Mouse (Mus musculus) forebrain, embryonic 10.5 days (tissue): ENCODE data around the gene Lin37. TPM values are rescaled to one million over a fixed set of nuclear protein-coding genes. Genes with fewer than 3 reads are reported as not detected.

Source experiments
- DNase-seq: peaks from one replicate; pipeline ENCODE4 v3.0.0-alpha.2; 2017; ENCODE audit warnings: low spot score; ENCODE audit errors: extremely low spot score
- H3K27ac ChIP-seq: fragments of 300-500 bp; sonication (generic); 2 replicates; pipeline ENCODE4 v1.5.1; 2016; ENCODE audit warnings: mild to moderate bottlenecking
- H3K27me3 ChIP-seq: fragments of 300-500 bp; sonication (generic); 2 replicates; pipeline ENCODE4 v1.6.1; 2016; ENCODE audit warnings: mild to moderate bottlenecking; ENCODE audit not compliant: poor library complexity, severe bottlenecking
- H3K36me3 ChIP-seq: fragments of 300-500 bp; sonication (generic); replicated peaks from 2 replicates; pipeline ENCODE4 v1.6.1; 2016; ENCODE audit warnings: mild to moderate bottlenecking, moderate library complexity
- H3K4me1 ChIP-seq: fragments of 300-500 bp; sonication (generic); 2 replicates; pipeline ENCODE4 v1.6.1; 2016
- H3K4me3 ChIP-seq: fragments of 300-500 bp; sonication (generic); 2 replicates; pipeline ENCODE4 v1.5.1; 2016; ENCODE audit warnings: mild to moderate bottlenecking, moderate library complexity
- H3K9me3 ChIP-seq: fragments of 300-500 bp; sonication (generic); 2 replicates; pipeline ENCODE4 v1.6.1; 2016; ENCODE audit warnings: mild to moderate bottlenecking, moderate library complexity
- WGBS: fragments of 180-500 bp; shearing (Covaris S2); methylation state at CpG from one replicate; pipeline ENCODE4 v1.1.7; 2016; 5-methylcytosine and 5-hydroxymethylcytosine counted together
- polyA plus RNA-seq: library from polyadenylated mRNA; unstranded; fragments of >200 nt; fragmentation: Nextera tagmentation; extraction: Ambion mirVana; gene quantifications from 2 replicates; pipeline ENCODE4 v1.2.1, GENCODE M21; 2016

The Lin37 gene
- polyA plus RNA-seq, 1 experiment from 2014 or later = 40.7 TPM

GRCm38 (mm10) chr7:30581547-30581946 is 21.9 kb upstream of the Lin37 start:
- WGBS = 95% methylated on average over 16 of the region's 16 CpGs
- H3K36me3 ChIP-seq = peaks cover 100% of the 10 kb centered on the region

DNA sequence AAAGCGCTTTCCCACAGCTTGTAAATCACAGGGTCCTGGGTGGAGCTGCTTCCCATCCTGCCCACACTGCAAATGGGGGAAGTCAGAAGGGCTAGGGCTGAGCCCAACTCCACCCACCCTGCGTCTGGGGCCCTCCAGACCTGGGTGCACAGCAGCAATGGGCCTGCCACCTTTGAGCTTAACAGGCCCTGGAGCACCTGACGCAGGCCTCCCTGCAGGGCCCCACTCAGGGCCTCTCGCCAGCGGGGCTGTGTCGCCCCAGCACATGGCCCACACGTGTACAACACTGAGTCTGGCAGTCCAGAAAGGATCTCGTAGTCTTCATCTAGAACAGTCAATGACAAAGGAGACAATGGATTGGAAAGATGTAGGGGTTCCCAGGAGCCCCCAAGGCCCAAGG is 20.3 kb upstream of the Lin37 start:
- Histone ChIP-seq H3K36me3 (peaks cover 100% of the 10 kb centered on the region), H3K9me3 (no peaks in the 10 kb centered on the region), H3K27ac (no peak overlapping the region), H3K4me3 (no peak overlapping the region), H3K27me3 (no peaks in the 10 kb centered on the region), H3K4me1 (no peaks in the 10 kb centered on the region)
- 89% methylated on average over 8 of the region's 8 CpGs for WGBS
- no peak for DNase-seq

More at GRCm38 (mm10) chr7:30581547-30581946, 21.9 kb upstream of the Lin37 start:
- H3K4me3 ChIP-seq = no peak overlapping the region
- H3K27ac ChIP-seq = no peak overlapping the region
- H3K4me1 ChIP-seq = peaks cover 2% of the 10 kb centered on the region
- H3K27me3 ChIP-seq = no peaks in the 10 kb centered on the region
- no peaks in the 10 kb centered on the region for H3K9me3 ChIP-seq
- DNase-seq = no peak

GRCm38 (mm10) chr7:30572969-30573368 is 13.3 kb upstream of the Lin37 start:
- Histone ChIP-seq H3K27ac (no peak overlapping the region), H3K27me3 (no peaks in the 10 kb centered on the region), H3K4me3 (no peak overlapping the region), H3K36me3 (peaks cover 100% of the 10 kb centered on the region), H3K9me3 (no peaks in the 10 kb centered on the region), H3K4me1 (no peaks in the 10 kb centered on the region)
- 81% methylated on average over 2 of the region's 2 CpGs for WGBS
- DNase-seq = no peak

DNA sequence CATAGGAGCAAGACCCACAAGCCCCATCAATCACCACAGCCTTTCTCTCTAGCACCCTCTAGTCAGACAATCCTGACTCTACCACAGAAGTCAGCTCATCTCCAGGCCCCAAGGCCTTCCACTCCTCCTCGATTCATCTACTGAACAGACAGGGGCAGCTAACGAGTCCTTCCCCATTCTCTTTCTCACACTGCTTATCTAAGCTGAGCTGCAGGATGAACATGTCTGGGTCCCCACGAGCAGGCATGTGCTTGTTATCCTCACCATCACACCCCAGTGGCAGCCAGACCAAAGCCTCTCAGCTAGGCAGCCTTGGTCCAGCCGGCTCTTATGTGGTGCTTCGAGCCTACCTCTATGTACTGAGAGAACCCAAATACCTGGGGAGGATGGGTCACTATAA is 12.8 kb upstream of the Lin37 start:
- Histone ChIP-seq H3K4me3 (no peak overlapping the region), H3K27ac (no peak overlapping the region), H3K27me3 (no peaks in the 10 kb centered on the region), H3K36me3 (peaks cover 98% of the 10 kb centered on the region), H3K9me3 (no peaks in the 10 kb centered on the region), H3K4me1 (no peaks in the 10 kb centered on the region)
- no peak for DNase-seq
- WGBS = 91% methylated on average over 5 of the region's 5 CpGs

GRCm38 (mm10) chr7:30567555-30567954 is 7.9 kb upstream of the Lin37 start:
- WGBS = 89% methylated on average over 11 of the region's 11 CpGs
- Histone ChIP-seq H3K27me3 (no peaks in the 10 kb centered on the region), H3K9me3 (no peaks in the 10 kb centered on the region), H3K4me1 (peaks cover 10% of the 10 kb centered on the region), H3K27ac (no peak overlapping the region), H3K4me3 (no peak overlapping the region), H3K36me3 (peaks cover 81% of the 10 kb centered on the region)
- no peak for DNase-seq

DNA sequence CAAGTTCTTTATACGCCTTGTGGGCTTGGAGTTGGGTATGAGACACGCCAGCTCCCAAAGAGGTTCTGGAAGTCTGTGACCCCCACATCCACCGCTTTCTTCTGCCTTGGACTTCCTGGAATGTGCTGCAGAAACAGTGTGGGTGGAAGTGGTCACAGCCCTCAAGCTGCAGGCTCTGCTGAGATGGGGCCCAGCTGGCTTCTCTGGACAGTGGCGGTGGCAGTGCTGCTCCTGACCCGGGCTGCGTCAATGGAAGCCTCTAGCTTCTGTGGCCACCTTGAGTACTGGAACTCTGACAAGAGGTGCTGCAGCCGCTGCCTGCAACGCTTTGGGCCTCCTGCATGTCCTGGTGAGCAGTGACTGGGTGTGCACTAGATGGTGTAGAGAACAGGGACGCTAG is 6.4 kb upstream of the Lin37 start:
- Histone ChIP-seq H3K27ac (no peak overlapping the region), H3K4me1 (peaks cover 17% of the 10 kb centered on the region), H3K9me3 (no peaks in the 10 kb centered on the region), H3K36me3 (peaks cover 66% of the 10 kb centered on the region), H3K27me3 (no peaks in the 10 kb centered on the region), H3K4me3 (no peak overlapping the region)
- no peak for DNase-seq
- 90% methylated on average over 9 of the region's 9 CpGs for WGBS

- no peak for DNase-seq
- Histone ChIP-seq H3K27ac (no peak within 1 kb of the TSS), H3K27me3 (no peaks in the 10 kb centered on the region), H3K4me1 (peaks cover 19% of the 10 kb centered on the region), H3K36me3 (peaks cover 56% of the 10 kb centered on the region), H3K9me3 (no peaks in the 10 kb centered on the region), H3K4me3 (peak within 1 kb of the TSS; percentile 72)
- 95% methylated on average over 12 of the region's 12 CpGs for WGBS
Observed at GRCm38 (mm10) chr7:30564970-30565571, 5.4 kb upstream of the Lin37 start, which contains the start of gene Igflr1. Gene Igflr1, plus strand, starts transcription at chr7:30565427.

DNA sequence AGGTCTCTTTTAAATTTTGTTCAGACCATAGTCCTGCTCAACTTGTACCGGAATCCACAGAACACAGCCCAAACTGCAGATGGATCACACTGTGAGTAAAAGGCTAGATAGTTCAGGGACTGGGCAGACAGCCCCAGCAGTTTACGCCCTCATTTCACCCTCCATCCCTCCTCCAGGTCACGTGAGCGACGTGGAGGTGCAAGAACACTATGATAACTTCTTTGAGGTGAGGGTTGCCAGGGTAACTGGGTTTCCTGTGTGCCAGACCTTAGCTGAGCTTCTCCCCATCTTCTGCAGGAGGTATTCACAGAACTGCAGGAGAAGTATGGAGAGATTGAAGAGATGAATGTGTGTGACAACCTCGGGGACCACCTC is 4.3 kb upstream of the Lin37 start:
- Histone ChIP-seq H3K27ac (peak overlapping the region; percentile 91), H3K4me3 (peak overlapping the region; percentile 72), H3K36me3 (peaks cover 45% of the 10 kb centered on the region), H3K9me3 (no peaks in the 10 kb centered on the region), H3K27me3 (no peaks in the 10 kb centered on the region), H3K4me1 (peaks cover 25% of the 10 kb centered on the region)
- DNase-seq = no peak
- 26% methylated on average over 6 of the region's 6 CpGs for whole genome bisulfite sequencing

- peak within 1 kb of the TSS; percentile 72 for H3K4me3 ChIP-seq
- under 1% methylated on average over 45 of the region's 45 CpGs for WGBS
- H3K9me3 ChIP-seq = no peaks in the 10 kb centered on the region
- DNase-seq = peak; percentile 95
- H3K4me1 ChIP-seq = peaks cover 31% of the 10 kb centered on the region
- H3K36me3 ChIP-seq = peaks cover 39% of the 10 kb centered on the region
- no peaks in the 10 kb centered on the region for H3K27me3 ChIP-seq
- peak within 1 kb of the TSS; percentile 91 for H3K27ac ChIP-seq
Observed at GRCm38 (mm10) chr7:30563117-30563905, 3.7 kb upstream of the Lin37 start, which contains the start of the genes U2af1l4, Gm49396 and Psenen. Gene U2af1l4, plus strand, starts transcription at chr7:30563301. Gene Gm49396, plus strand, starts transcription at chr7:30563344. Gene Psenen, minus strand, starts transcription at chr7:30563627.

DNA sequence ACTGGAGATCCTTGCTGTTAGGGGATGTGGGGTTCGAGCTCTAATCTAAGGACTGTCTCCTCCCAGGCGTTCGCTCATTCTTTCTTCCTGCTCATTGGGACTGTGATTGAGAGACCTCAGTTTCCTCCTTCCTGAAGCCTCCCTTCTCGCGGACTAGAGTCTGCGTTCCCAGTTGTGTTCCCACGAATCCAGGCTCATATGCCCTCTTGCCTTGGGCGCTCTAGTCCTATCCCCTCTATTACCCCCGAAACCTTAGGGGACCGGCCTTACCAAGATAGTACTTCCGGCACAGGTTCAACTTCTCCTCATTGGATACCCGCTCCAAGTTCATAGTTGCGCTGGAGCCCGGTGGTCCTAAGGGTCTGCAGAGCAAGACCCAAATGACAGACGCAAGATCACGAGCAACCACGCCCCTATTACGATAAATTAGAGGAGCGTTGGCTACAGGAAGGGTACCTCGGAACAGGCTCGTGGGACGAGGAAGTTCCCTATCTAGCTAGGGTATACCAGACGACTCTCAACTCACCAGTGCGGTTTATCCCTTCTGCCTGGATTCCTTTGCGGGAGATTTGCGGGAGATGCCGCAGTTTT is 3.0 kb upstream of the Lin37 start:
- Histone ChIP-seq H3K27ac (peak overlapping the region; percentile 91), H3K27me3 (no peaks in the 10 kb centered on the region), H3K9me3 (no peaks in the 10 kb centered on the region), H3K36me3 (peaks cover 37% of the 10 kb centered on the region), H3K4me3 (peak overlapping the region; percentile 72), H3K4me1 (peaks cover 37% of the 10 kb centered on the region)
- WGBS = 3% methylated on average over 27 of the region's 27 CpGs
- DNase-seq = no peak

DNA sequence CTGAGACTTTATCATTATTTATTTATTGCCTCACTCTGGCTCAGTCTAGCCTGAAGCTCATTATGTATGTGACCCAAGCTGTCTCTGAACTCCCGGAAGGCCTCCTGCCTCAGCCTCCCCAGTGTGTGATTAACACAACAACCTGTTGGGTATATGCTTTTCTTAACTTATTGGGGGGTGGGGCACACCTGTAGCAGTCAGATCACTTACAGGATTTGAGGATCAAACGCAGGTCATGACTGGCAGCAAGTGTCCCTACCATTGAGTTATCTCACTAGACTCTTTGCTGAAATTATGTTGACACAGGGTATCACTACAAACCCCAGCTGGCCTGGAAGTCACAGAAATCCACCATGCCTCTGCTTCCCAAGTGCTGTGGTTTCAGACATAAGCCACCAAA is 658 bp upstream of the Lin37 start:
- Histone ChIP-seq H3K27ac (peak overlapping the region; percentile 82; the same call in 1 of the 2 replicates), H3K9me3 (no peaks in the 10 kb centered on the region), H3K4me3 (peak overlapping the region; percentile 76; the same call in 1 of the 2 replicates), H3K4me1 (peaks cover 38% of the 10 kb centered on the region), H3K27me3 (no peaks in the 10 kb centered on the region), H3K36me3 (peaks cover 37% of the 10 kb centered on the region)
- DNase-seq = no peak
- 72% methylated on average over 2 of the region's 2 CpGs for WGBS

DNA sequence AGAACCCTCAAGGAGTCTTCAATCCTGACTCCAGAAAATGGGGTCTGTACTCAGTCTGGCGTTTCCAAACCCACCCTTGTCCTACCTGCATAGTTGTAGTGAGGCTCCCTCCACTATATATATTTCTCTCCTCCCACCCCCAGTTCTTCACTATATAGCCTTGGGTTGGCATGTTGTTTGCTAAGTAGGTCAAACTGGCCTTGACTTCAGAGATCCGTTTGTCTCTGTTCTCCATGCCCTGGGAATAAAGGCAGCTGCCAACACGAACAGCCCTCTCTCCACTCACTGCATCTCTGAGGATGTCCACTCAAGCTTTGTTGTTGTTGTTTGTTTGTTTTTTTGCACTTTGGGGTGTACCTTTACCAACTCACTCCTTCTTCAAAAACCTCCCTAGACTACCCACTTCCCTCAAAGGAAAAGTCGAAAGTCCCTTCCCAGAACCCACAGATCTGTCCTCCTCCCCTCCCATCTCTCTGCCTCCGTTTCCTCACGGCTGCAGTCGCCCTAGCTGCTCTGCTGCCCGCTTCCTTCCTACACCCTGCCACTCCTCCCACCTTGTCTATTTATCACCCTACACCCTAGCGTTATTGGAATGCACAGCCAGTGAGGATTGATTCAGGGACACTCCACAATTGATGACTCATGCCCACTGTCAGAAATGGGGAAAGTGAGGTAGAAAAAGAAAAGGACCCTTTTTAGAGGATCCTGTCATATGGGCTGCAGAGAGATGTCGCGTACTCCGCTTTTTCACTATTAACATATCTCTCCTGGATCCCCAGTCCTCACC is 789 bp downstream of the Lin37 start:
- H3K27me3 ChIP-seq = peaks cover 7% of the 10 kb centered on the region; the same call in 1 of the 2 replicates
- H3K4me3 ChIP-seq = peak overlapping the region; percentile 76
- H3K36me3 ChIP-seq = peaks cover 40% of the 10 kb centered on the region
- WGBS = 19% methylated on average over 12 of the region's 12 CpGs
- H3K4me1 ChIP-seq = peaks cover 33% of the 10 kb centered on the region
- DNase-seq = no peak
- H3K9me3 ChIP-seq = no peaks in the 10 kb centered on the region
- H3K27ac ChIP-seq = peak overlapping the region; percentile 82
